Mouse (Mus musculus) stomach, postnatal 0 days (tissue): ENCODE measurements around the gene Kdm2a. TPM values are rescaled to one million over a fixed set of nuclear protein-coding genes. Genes with fewer than 3 reads are reported as not detected.

Experiments used
- ATAC-seq: fragments of 200-750 bp; cut with Nextera tagmentation; 2 replicates; pipeline ENCODE4 v1.8.0; 2017; ENCODE audit not compliant: low FRiP score, low TSS enrichment
- DNase-seq: peaks from one replicate; pipeline ENCODE4 v3.0.0-alpha.2; 2016; ENCODE audit warnings: low spot score
- H3K27ac ChIP-seq: fragments of 300-500 bp; sonication (generic); replicated peaks from 2 replicates; pipeline ENCODE4 v1.5.1; 2014; ENCODE audit warnings: mild to moderate bottlenecking, control low read depth
- H3K27me3 ChIP-seq: fragments of 300-500 bp; sonication (generic); 2 replicates; pipeline ENCODE4 v1.6.1; 2014; ENCODE audit warnings: low read length; ENCODE audit not compliant: control insufficient read depth, insufficient read depth
- H3K36me3 ChIP-seq: fragments of 300-500 bp; sonication (generic); 2 replicates; pipeline ENCODE4 v1.6.1; 2014; ENCODE audit warnings: low read length, mixed read lengths; ENCODE audit not compliant: control insufficient read depth, insufficient read depth
- H3K4me1 ChIP-seq: fragments of 300-500 bp; sonication (generic); replicated peaks from 2 replicates; pipeline ENCODE4 v1.6.1; 2014; ENCODE audit warnings: antibody characterized with exemption; ENCODE audit not compliant: control insufficient read depth, insufficient read depth
- H3K4me2 ChIP-seq: fragments of 300-500 bp; sonication (generic); replicated peaks from 2 replicates; pipeline ENCODE4 v1.6.1; 2014; ENCODE audit warnings: low read depth, mild to moderate bottlenecking, control low read depth, moderate library complexity
- H3K4me3 ChIP-seq: fragments of 300-500 bp; sonication (generic); 2 replicates; pipeline ENCODE4 v1.5.1; 2014; ENCODE audit warnings: low read depth, low read length, control low read depth
- H3K9ac ChIP-seq: fragments of 300-500 bp; sonication (generic); 2 replicates; pipeline ENCODE4 v1.6.1; 2014; ENCODE audit warnings: mild to moderate bottlenecking, low read length, control low read depth, mixed read lengths
- H3K9me3 ChIP-seq: fragments of 300-500 bp; sonication (generic); 2 replicates; pipeline ENCODE4 v1.6.1; 2016; ENCODE audit warnings: low read length; ENCODE audit not compliant: control insufficient read depth
- CTCF ChIP-seq: IDR thresholded peaks from 2 replicates; pipeline ENCODE4 v1.5.1; 2016; ENCODE audit warnings: antibody characterized with exemption, low read depth, mild to moderate bottlenecking, moderate library complexity
- EP300 ChIP-seq: optimal IDR thresholded peaks from 2 replicates; pipeline ENCODE3; 2016; ENCODE audit warnings: antibody characterized with exemption
- WGBS: fragments of 180-500 bp; shearing (Covaris S2); extraction: QIAGEN DNeasy Blood & Tissue Kit; methylation state at CpG from one replicate; pipeline ENCODE4 v1.1.7; 2014; 5-methylcytosine and 5-hydroxymethylcytosine counted together
- polyA plus RNA-seq: library from polyadenylated mRNA; unstranded; fragments of >200 nt; fragmentation: Nextera tagmentation; extraction: Ambion mirVana; gene quantifications from 2 replicates; pipeline ENCODE4 v1.2.1, GENCODE M21; 2015

Kdm2a gene
- polyA plus RNA-seq, 1 experiment from 2014 or later = 12.9 TPM

- TF ChIP-seq CTCF = no peak
- TF ChIP-seq EP300 = no peak
- Histone ChIP-seq H3K36me3 (peaks cover 14% of the 10 kb centered on the region; the same call in 1 of the 2 replicates), H3K4me3 (no peak overlapping the region), H3K9ac (no peak overlapping the region), H3K27me3 (no peaks in the 10 kb centered on the region), H3K4me2 (no peak overlapping the region), H3K9me3 (no peaks in the 10 kb centered on the region), H3K27ac (no peak overlapping the region), H3K4me1 (no peaks in the 10 kb centered on the region)
- 82% methylated on average over 2 of the region's 2 CpGs for WGBS
- ATAC-seq (no peak), DNase-seq (no peak)
These were observed 48.6 kb downstream of the Kdm2a start for GRCm38 (mm10) chr19:4349455-4349854.

- no peak for DNase-seq
- TF ChIP-seq EP300 (no peak), CTCF (no peak)
- ATAC-seq = no peak
- Histone ChIP-seq H3K27ac (no peak overlapping the region), H3K36me3 (peaks cover 21% of the 10 kb centered on the region), H3K4me1 (no peaks in the 10 kb centered on the region), H3K9ac (no peak overlapping the region), H3K9me3 (no peaks in the 10 kb centered on the region), H3K27me3 (no peaks in the 10 kb centered on the region), H3K4me3 (no peak overlapping the region), H3K4me2 (no peak overlapping the region)
- WGBS = 80% methylated on average over 1 of the region's 1 CpGs
These were observed 51.6 kb downstream of the Kdm2a start for GRCm38 (mm10) chr19:4346479-4346878.

GRCm38 (mm10) chr19:4338162-4338561 lies 59.9 kb downstream of the Kdm2a start:
- Histone ChIP-seq H3K4me2 (no peak overlapping the region), H3K9ac (no peak overlapping the region), H3K4me1 (0 out of 2 replicates have a peak, but pooled peaks cover 2% of the 10 kb centered on the region), H3K27ac (no peak overlapping the region), H3K4me3 (no peak overlapping the region), H3K9me3 (no peaks in the 10 kb centered on the region), H3K36me3 (peaks cover 9% of the 10 kb centered on the region; the same call in 1 of the 2 replicates), H3K27me3 (no peaks in the 10 kb centered on the region)
- DNase-seq (peak; percentile 59), ATAC-seq (no peak; the same call in 1 of the 2 replicates)
- 22% methylated on average over 2 of the region's 2 CpGs for WGBS
- no peak for TF ChIP-seq EP300
- peak; percentile 88 for TF ChIP-seq CTCF

GRCm38 (mm10) chr19:4333791-4334190 lies 64.3 kb downstream of the Kdm2a start:
- Histone ChIP-seq H3K4me3 (peak overlapping the region; percentile 50), H3K4me1 (peaks cover 2% of the 10 kb centered on the region; the same call in 1 of the 2 replicates), H3K9me3 (no peaks in the 10 kb centered on the region), H3K36me3 (0 out of 2 replicates have a peak, but pooled peaks cover 5% of the 10 kb centered on the region), H3K4me2 (peak overlapping the region; percentile 73), H3K9ac (peak overlapping the region; percentile 72), H3K27me3 (no peaks in the 10 kb centered on the region), H3K27ac (peak overlapping the region; percentile 92)
- DNase-seq = peak; percentile 97
- WGBS = under 1% methylated on average over 16 of the region's 16 CpGs
- TF ChIP-seq EP300 (no peak), CTCF (peak; percentile 32)
- ATAC-seq = peak; percentile 98

- ATAC-seq (peak; percentile 47), DNase-seq (peak; percentile 56)
- under 1% methylated on average over 13 of the region's 13 CpGs for WGBS
- Histone ChIP-seq H3K27ac (peak overlapping the region; percentile 92), H3K4me1 (peaks cover 2% of the 10 kb centered on the region; the same call in 1 of the 2 replicates), H3K36me3 (0 out of 2 replicates have a peak, but pooled peaks cover 6% of the 10 kb centered on the region), H3K27me3 (no peaks in the 10 kb centered on the region), H3K4me3 (peak overlapping the region; percentile 50), H3K9me3 (no peaks in the 10 kb centered on the region), H3K9ac (peak overlapping the region; percentile 72), H3K4me2 (peak overlapping the region; percentile 73)
- TF ChIP-seq CTCF (no peak), EP300 (no peak)
These were observed 64.8 kb downstream of the Kdm2a start for GRCm38 (mm10) chr19:4333100-4333775.

- Histone ChIP-seq H3K27me3 (no peaks in the 10 kb centered on the region), H3K36me3 (peaks cover 8% of the 10 kb centered on the region; the same call in 1 of the 2 replicates), H3K27ac (peak overlapping the region; percentile 92), H3K9ac (peak overlapping the region; percentile 72), H3K4me3 (peak overlapping the region; percentile 50), H3K4me2 (peak overlapping the region; percentile 73), H3K9me3 (no peaks in the 10 kb centered on the region), H3K4me1 (peaks cover 2% of the 10 kb centered on the region; the same call in 1 of the 2 replicates)
- DNase-seq (peak; percentile 61), ATAC-seq (peak; percentile 26)
- TF ChIP-seq CTCF (no peak), EP300 (no peak)
- WGBS = 0% methylated on average over 4 of the region's 4 CpGs
These were observed 65.4 kb downstream of the Kdm2a start for GRCm38 (mm10) chr19:4332653-4333052.
